Mouse (Mus musculus) mesoderm, embryonic 11.5 days (tissue): ENCODE measurements around the gene Nt5c3.
"Not testable (repeated sequence)": the region's sequence is repeated elsewhere in the genome, so short reads cannot be mapped to it uniquely, and the experiment has no call there.

ENCODE experiments used
- DNase-seq: peaks from one replicate; pipeline ENCODE4 v3.0.0-alpha.2; 2012; ENCODE audit warnings: low read depth, low spot score

Gene Nt5c3

GRCm38 (mm10) chr6:56904982-56905381 is 18.8 kb downstream of the Nt5c3 start:
- DNase-seq: no peak

GRCm38 (mm10) chr6:56904330-56904729 is 19.4 kb downstream of the Nt5c3 start:
- no peak for DNase-seq

DNA sequence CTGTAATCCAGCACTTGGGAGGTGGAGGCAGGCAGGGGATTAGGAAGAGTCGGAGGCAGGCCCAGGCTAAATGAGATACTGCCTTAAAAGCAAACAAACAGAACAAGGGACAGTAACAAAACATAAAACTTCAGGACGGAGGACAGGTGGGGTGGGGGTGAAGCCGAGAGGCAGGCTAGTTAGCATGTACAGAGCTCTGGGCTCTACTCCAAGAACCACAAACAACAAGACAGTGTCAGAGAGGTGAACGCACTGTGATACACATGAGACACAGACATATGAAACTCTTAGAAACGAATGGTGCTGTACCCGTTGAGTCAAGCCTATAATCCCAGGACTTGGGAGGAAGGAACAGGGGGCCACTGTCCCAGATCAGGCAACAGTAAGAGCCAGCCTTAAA is 19.9 kb downstream of the Nt5c3 start:
- DNase-seq: no peak

GRCm38 (mm10) chr6:56902606-56903520 is 20.9 kb downstream of the Nt5c3 start:
- DNase-seq: no peak

DNA sequence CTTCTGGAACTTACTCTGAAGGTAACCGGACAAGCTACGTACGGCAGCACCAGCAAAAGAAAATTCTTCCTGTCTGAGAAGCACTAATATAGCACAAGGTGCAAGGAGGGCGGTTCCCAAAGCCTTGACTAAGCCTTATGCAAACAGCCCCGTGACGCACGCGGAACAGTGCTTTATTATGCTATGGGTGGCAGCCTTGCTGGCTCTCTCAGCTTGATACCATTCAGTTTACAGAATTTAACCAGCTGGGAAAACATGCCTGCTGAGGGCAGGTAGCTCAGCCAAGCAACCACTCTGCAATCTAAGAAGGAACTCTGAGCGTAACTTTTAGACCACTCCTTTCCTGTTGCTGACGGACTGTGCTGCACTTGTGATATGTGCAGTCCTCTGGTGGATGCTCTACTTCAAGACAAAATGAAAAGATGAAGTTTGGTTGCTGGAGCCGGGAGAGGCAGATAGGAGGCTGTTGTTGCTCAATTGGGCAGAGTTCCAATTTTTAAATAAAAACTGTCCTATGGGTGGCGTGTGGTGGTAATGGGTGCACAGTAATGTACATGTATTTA is 21.8 kb downstream of the Nt5c3 start:
- DNase-seq: peak; percentile 37

DNA sequence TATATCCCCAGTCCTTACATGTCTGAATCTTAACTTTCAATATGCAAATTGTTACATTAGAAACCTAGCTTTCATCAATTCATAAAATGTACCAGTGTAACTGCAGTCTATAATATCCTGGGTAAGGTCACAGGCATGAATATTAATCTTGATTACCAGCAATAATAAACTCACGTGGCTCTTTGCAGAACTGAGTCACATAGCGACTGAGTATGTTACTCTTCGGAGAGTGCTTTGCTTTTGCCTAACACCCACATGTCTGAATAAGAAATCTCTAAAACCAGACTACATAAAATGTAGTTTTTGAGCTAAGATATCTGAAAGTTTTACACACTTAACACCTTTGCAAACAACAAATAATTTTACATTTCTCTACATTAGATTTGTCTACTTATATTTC is 22.4 kb downstream of the Nt5c3 start:
- no peak for DNase-seq

DNA sequence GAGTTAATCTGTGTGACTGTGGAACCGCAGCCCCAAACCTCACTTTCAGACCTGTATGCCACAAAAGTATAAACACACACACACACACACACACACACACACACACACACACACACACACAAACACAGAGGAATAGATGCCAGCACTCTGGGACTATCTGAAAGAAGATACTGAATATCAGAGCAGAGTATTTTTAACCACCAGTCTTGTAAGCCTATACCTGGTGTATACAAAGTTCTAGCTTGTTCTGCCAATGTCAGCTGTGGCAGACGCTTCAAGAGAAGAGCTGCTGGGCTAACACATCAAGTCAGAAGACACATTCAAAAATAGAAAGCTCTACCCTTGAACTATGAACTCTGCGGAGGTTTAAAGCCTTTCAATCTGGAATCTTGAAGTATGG is 24.1 kb downstream of the Nt5c3 start:
- DNase-seq: no peak

DNA sequence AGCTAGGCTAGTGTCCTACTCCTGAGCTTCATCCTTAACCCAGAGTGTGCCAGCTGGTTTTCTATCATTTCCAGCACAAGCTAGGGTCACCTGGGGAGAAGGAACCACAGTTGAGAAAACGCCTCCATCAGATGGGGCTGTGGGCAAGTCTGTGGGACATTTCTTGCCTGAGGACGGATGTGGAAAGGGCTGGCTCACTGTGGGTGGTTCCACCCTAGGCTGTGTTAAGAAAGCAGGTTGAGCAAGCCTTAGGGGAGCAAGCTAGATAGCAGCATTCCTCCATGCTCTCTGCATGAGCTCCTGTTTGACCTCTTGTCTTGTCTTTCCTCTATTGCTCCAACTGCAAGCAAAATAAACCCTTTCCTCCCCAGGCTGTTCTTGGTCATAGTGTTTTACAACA is 33.0 kb downstream of the Nt5c3 start:
- DNase-seq: no peak

- DNase-seq: no peak
Measured at GRCm38 (mm10) chr6:56888561-56888960, 35.2 kb downstream of the Nt5c3 start.

- no peak for DNase-seq
Measured at GRCm38 (mm10) chr6:56879352-56879955, 44.3 kb downstream of the Nt5c3 start.

- DNase-seq: no peak
Measured at GRCm38 (mm10) chr6:56877985-56878384, 45.7 kb downstream of the Nt5c3 start.

GRCm38 (mm10) chr6:56876870-56877269 is 46.9 kb downstream of the Nt5c3 start:
- no peak for DNase-seq

- no peak for DNase-seq
Measured at GRCm38 (mm10) chr6:56870027-56870426, 53.7 kb downstream of the Nt5c3 start.

DNA sequence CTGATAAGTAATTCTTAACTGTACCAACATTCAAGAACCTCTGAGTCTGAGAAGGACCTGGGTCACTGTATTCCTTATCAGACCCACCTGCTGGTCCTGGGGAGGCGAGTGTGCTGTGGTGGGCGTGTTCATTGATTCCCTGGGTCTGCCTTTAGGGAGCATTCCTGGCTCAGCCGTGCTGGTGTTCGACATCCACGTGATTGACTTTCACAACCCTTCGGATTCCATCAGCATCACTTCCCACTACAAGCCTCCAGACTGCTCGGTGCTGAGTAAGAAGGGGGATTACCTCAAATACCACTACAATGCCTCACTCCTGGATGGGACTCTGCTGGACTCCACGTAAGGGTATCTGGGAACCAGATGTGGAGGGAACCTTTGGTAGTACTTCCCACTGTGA is 55.2 kb downstream of the Nt5c3 start:
- DNase-seq: no peak

DNA sequence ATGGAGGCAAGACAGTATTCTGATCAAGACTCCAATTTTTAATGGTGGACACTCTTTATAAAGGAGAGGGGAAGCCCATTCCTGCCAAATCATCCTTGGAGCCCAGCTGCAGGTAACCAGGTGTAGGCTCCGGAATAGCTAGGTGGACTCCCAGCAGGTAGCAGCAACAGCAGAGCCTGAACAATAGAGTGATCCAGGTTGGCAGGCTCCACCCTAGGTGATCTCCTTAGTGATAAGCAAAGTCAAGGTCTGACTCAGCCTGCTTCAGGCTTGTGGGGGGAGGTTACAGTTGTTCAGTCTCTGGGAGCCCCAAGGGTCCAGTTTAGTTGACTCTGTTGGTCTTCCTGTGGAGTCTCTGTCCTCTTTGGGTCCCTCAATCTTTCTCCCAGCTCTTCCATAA is 56.8 kb downstream of the Nt5c3 start:
- DNase-seq: not testable (repeated sequence)

DNA sequence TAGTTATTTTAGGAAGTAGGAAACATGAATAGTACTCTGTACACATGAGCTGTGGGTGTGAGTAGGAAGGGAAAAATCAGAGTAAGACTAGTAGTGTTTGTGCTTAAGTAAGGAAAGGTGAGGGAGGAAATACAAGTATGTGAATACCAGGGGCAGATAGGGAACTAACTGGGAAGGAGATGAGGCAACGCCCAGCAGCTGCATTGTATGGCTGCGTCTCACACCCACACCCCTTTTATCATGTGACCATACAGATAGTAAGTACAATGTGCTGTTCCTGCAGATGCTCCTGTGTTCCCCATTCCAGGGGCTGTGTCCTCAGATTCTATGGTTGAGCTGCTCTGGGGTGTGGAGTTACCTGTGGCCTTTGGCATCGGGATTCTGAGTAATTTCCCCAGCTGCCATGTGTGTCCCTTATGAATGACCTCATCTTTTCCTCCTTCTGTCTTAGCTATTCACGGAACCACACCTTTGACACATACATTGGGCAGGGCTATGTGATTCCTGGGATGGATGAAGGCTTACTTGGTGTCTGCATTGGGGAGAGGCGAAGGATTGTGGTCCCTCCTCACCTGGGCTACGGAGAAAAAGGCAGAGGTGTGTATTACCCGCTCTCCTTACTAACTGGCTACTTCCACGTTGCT is 63.4 kb downstream of the Nt5c3 start:
- DNase-seq: no peak

GRCm38 (mm10) chr6:56856748-56857147 is 67.0 kb downstream of the Nt5c3 start:
- peak; percentile 31 for DNase-seq

GRCm38 (mm10) chr6:56854803-56855202 is 68.9 kb downstream of the Nt5c3 start:
- no peak for DNase-seq

GRCm38 (mm10) chr6:56850315-56850714 is 73.4 kb downstream of the Nt5c3 start:
- no peak for DNase-seq

GRCm38 (mm10) chr6:56848974-56849373 is 74.8 kb downstream of the Nt5c3 start:
- no peak for DNase-seq

DNA sequence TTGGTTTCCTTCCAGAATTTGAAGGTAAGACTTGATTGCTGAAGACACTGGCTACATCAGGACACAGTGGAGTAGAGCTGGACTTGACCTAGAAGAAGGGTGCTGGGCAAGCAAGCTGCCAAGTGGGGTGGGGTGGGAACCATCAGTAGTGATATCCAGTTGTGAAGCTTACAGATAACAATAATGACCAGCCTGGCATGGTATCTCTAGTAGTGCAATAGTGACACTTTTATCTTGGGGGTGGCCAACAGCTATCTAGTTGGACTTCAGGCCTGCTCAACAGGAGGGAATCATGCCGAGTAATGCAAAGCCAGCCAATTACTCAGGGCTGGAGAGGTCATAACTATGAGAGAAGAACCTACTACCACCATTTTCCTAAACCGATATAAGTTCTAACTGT is 79.4 kb downstream of the Nt5c3 start:
- DNase-seq: no peak

GRCm38 (mm10) chr6:56843229-56843628 is 80.5 kb downstream of the Nt5c3 start:
- no peak for DNase-seq
